28 mouse cellular contexts compared by ENCODE assay signal in the genomic region with DNA sequence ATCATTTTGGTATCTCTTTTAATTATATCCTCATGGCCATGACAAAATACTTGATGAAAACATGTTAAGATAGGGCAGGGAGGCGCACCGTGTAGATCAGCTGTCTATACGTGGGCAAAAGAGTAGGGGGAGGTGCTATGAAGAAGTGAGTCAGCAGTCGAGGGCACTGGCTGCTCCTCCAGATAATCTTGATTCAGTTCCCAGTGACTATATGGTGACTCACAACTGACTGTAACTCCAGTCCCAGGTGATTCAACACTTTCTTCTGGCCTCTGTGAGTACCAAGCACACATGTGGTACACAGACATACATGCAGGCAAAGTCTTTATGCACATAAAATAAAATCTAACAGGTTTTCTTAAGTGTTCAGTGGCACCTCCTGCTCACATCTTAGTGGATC. TPM values are rescaled to one million over a fixed set of nuclear protein-coding genes. Genes with fewer than 3 reads are reported as not detected.
DNase-seq lines count a peak whose midpoint lies in the region; ATAC-seq lines count a peak whose summit lies in the region.
"Had no signal": no experiment of that assay in that cellular context is flagged by ENCODE, and none has a peak within 500 bp of the region (broad histone marks: within the 10 kb centered on the region; RNA-seq: fewer than 3 reads in every experiment).

No protein-coding gene starts in this region.

- H3K9me3 ChIP-seq in intestine, embryonic 15.5 days, result no peaks in the 10 kb centered on the region
- H3K9me3 ChIP-seq: embryonic facial prominence, embryonic 13.5 days; kidney, embryonic 15.5 days; midbrain, embryonic 15.5 days had no signal

- DNase-seq in left cerebral cortex, adult 9 months (ENCODE audit: low spot score in 2 of 2), result peak; percentile 17 to 22
- no peak for DNase-seq in left cerebral cortex, postnatal 4 days
- DNase-seq in 416B (ENCODE audit: low read depth) (peak; percentile 31), NIH3T3 (ENCODE audit: low read depth) (peak; percentile 89)
- DNase-seq in fibroblast of lung, adult 2 months (ENCODE audit: low read depth), result peak; percentile 61
- no peak for DNase-seq in embryo, embryonic 11 days
- DNase-seq in kidney, postnatal 10 days, result no peak
- DNase-seq: cerebellum, postnatal 10 days; gastrocnemius, postnatal 14 days; heart, adult 2 months; heart, postnatal 4 days; lung, embryonic 14.5 days; lung, postnatal 36 days; thymus, adult 18-20 months; thymus, postnatal 4 days had no signal

- H3K4me1 ChIP-seq in intestine, embryonic 15.5 days (replicated peaks), result no peaks in the 10 kb centered on the region
- H3K4me1 ChIP-seq: embryonic facial prominence, embryonic 13.5 days; kidney, embryonic 15.5 days; midbrain, embryonic 15.5 days had no signal

- intact Hi-C loops in left cerebral cortex, postnatal 4 days (cut with DNase I), result no loop called here

- H3K27me3 ChIP-seq in intestine, embryonic 15.5 days (replicated peaks), result no peaks in the 10 kb centered on the region
- H3K27me3 ChIP-seq: embryonic facial prominence, embryonic 13.5 days; kidney, embryonic 15.5 days; midbrain, embryonic 15.5 days had no signal

- H3K27ac ChIP-seq in intestine, embryonic 15.5 days, result no peak overlapping the region
- H3K27ac ChIP-seq: embryonic facial prominence, embryonic 13.5 days; heart, adult 2 months; kidney, embryonic 15.5 days; midbrain, embryonic 15.5 days had no signal

- ATAC-seq in intestine, embryonic 15.5 days, result no peak
- ATAC-seq: forebrain, embryonic 16.5 days; hindbrain, embryonic 16.5 days; intestine, postnatal 0 days; midbrain, embryonic 15.5 days had no signal

- no peaks in the 10 kb centered on the region for H3K36me3 ChIP-seq in intestine, embryonic 15.5 days
- H3K36me3 ChIP-seq: embryonic facial prominence, embryonic 13.5 days; kidney, embryonic 15.5 days; midbrain, embryonic 15.5 days had no signal

- no peak overlapping the region for H3K4me2 ChIP-seq in intestine, embryonic 15.5 days (replicated peaks)
- H3K4me2 ChIP-seq: embryonic facial prominence, embryonic 13.5 days; kidney, embryonic 15.5 days; liver, embryonic 11.5 days; lung, embryonic 14.5 days; midbrain, embryonic 15.5 days had no signal

- 81% methylated on average over 4 of the region's 4 CpGs for WGBS in intestine, embryonic 15.5 days

- no peak overlapping the region for H3K9ac ChIP-seq in intestine, embryonic 15.5 days
- H3K9ac ChIP-seq: embryonic facial prominence, embryonic 13.5 days; kidney, embryonic 15.5 days; lung, embryonic 14.5 days; midbrain, embryonic 15.5 days had no signal

- H3K4me3 ChIP-seq in intestine, embryonic 15.5 days (replicated peaks), result no peak overlapping the region
- H3K4me3 ChIP-seq: embryonic facial prominence, embryonic 13.5 days; heart, adult 2 months; kidney, embryonic 15.5 days; midbrain, embryonic 15.5 days had no signal

RNA-seq across cellular contexts. Expression of a gene that starts 47.2 kb away (rescaled TPM):
- not detected for total RNA-seq in left cerebral cortex, postnatal 4 days (2021)
- 0.25 TPM in 1 of 2 replicates, not detected in the other for polyA plus RNA-seq in intestine, embryonic 15.5 days (2015; fragmentation: Nextera tagmentation; extraction: Ambion mirVana)
- total RNA-seq: heart, postnatal 4 days; layer of hippocampus, postnatal 14 days; megakaryocyte-erythroid progenitor cell, adult 5-6 weeks; neutrophil, adult 5-6 weeks had no signal
- polyA plus RNA-seq: heart, embryonic 14.5 days; intestine, postnatal 0 days; large intestine, adult 2 months; lung, embryonic 14.5 days had no signal

Comparison
In these comparisons a context has a peak if more than half of its experiments do, and no peak if none do; other contexts are left out.
1. DNase-seq: peak in left cerebral cortex, adult 9 months (2 of 2), 416B (single experiment), NIH3T3 (single experiment) and fibroblast of lung, adult 2 months (single experiment); none in left cerebral cortex, postnatal 4 days (single experiment), embryo, embryonic 11 days (single experiment) and kidney, postnatal 10 days (single experiment).